Mouse (Mus musculus): ENCODE measurements around the gene Rpl26. TPM values are rescaled to one million over a fixed set of nuclear protein-coding genes. Genes with fewer than 3 reads are reported as not detected.
A peak's percentile ranks its signal among the peaks of the same experiment; 100 is the strongest.

Gene Rpl26
- polyA plus RNA-seq, 1 experiment = 4,511 TPM

DNA sequence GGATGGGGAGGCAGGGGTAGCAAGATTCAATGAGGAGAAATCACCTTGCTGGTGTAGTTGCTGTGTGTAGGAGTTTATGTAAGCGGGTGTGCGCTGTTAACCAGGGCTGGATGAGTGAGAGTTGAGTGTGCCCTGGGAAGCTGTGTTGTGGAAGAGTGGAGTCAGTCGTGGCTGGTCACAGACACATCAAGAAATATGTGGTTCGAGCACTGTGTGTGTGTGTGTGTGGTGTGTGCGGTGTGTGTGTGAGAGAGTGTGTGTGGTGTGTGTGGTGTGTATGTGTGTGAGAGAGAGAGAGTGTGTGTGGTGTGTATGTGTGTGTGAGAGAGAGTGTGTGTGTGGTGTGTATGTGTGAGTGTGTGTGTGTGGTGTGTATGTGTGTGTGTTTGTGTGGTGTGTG is 54.1 kb downstream of the Rpl26 start:
- Histone ChIP-seq H3K9me3 (replicated peaks; ENCODE audit: control insufficient read depth, insufficient read depth, low read length, poor library complexity, severe bottlenecking) (no peaks in the 10 kb centered on the region), H3K27ac (ENCODE audit: insufficient read depth, low read length) (no peak overlapping the region), H3K4me3 (ENCODE audit: low read depth, low read length) (no peak overlapping the region), H3K9ac (ENCODE audit: low read depth, poor library complexity, severe bottlenecking) (no peak overlapping the region), H3K36me3 (ENCODE audit: control insufficient read depth, insufficient read depth, low read length, poor library complexity, severe bottlenecking) (no peaks in the 10 kb centered on the region), H3K4me1 (ENCODE audit: control insufficient read depth, insufficient read depth, low read length) (peaks cover 2% of the 10 kb centered on the region), H3K27me3 (ENCODE audit: control insufficient read depth, insufficient read depth, low read length, poor library complexity, severe bottlenecking) (no peaks in the 10 kb centered on the region)
- TF ChIP-seq POLR2A (IDR thresholded peaks at IDR 0.05; ENCODE audit: insufficient read depth, low read length) (no peak), CTCF (IDR thresholded peaks at IDR 0.05; ENCODE audit: low read depth, low read length) (no peak), EP300 (IDR thresholded peaks at IDR 0.05; ENCODE audit: insufficient read depth, low read depth, low read length) (no peak)

DNA sequence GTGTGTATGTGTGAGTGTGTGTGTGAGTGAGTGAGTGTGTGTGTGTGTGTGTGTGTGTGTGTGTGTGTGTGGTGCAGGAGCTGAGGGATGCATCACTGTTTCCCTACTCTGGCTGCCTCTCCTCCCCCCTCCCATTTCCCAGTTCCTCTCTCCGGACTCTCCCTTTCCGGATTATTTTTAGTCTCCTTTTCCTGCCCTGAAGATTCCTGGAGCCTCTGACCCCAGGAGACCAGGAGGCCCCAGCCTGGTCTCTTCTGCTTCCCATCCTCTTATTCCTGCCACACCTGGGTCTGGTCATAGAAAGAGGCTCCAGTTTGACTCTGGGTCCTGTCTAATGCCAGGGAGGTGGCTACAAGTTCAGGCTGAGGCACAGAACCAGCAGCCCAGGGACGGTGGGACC is 54.7 kb downstream of the Rpl26 start:
- Histone ChIP-seq H3K9ac (ENCODE audit: low read depth, poor library complexity, severe bottlenecking) (peak overlapping the region; percentile 21; the same call in 1 of the 2 replicates), H3K4me3 (ENCODE audit: low read depth, low read length) (no peak overlapping the region), H3K36me3 (ENCODE audit: control insufficient read depth, insufficient read depth, low read length, poor library complexity, severe bottlenecking) (no peaks in the 10 kb centered on the region), H3K9me3 (replicated peaks; ENCODE audit: control insufficient read depth, insufficient read depth, low read length, poor library complexity, severe bottlenecking) (no peaks in the 10 kb centered on the region), H3K4me1 (ENCODE audit: control insufficient read depth, insufficient read depth, low read length) (peaks cover 2% of the 10 kb centered on the region), H3K27me3 (ENCODE audit: control insufficient read depth, insufficient read depth, low read length, poor library complexity, severe bottlenecking) (no peaks in the 10 kb centered on the region), H3K27ac (ENCODE audit: insufficient read depth, low read length) (no peak overlapping the region)
- TF ChIP-seq POLR2A (IDR thresholded peaks at IDR 0.05; ENCODE audit: insufficient read depth, low read length) = no peak
- TF ChIP-seq CTCF (IDR thresholded peaks at IDR 0.05; ENCODE audit: low read depth, low read length) = no peak
- no peak for TF ChIP-seq EP300 (IDR thresholded peaks at IDR 0.05; ENCODE audit: insufficient read depth, low read depth, low read length)

Other genes starting within 250 kb of the Rpl26 start
- 157 and 172 TPM in 2 replicates for gene Myh10, start 210.0 kb upstream of the Rpl26 start, polyA plus RNA-seq (2011; ENCODE audit: insufficient read depth, insufficient read length, low read depth, missing spikeins)
- 59.3 and 71.7 TPM in 2 replicates for gene Ndel1, start 29.7 kb upstream of the Rpl26 start, polyA plus RNA-seq (2011; ENCODE audit: insufficient read depth, insufficient read length, low read depth, missing spikeins)
- not detected in 2 replicates for gene Rnf222, start 13.0 kb upstream of the Rpl26 start, polyA plus RNA-seq (2011; ENCODE audit: insufficient read depth, insufficient read length, low read depth, missing spikeins)
- gene Odf4, start 25.5 kb downstream of the Rpl26 start, polyA plus RNA-seq (2011; ENCODE audit: insufficient read depth, insufficient read length, low read depth, missing spikeins) = not detected in 2 replicates
- gene Arhgef15, start 55.9 kb downstream of the Rpl26 start, polyA plus RNA-seq (2011; ENCODE audit: insufficient read depth, insufficient read length, low read depth, missing spikeins) = 2.6 and 3.7 TPM in 2 replicates
- gene Slc25a35, start 66.5 kb downstream of the Rpl26 start, polyA plus RNA-seq (2011; ENCODE audit: insufficient read depth, insufficient read length, low read depth, missing spikeins) = 3.4 and 4.6 TPM in 2 replicates
- gene Rangrf, start 73.6 kb downstream of the Rpl26 start, polyA plus RNA-seq (2011; ENCODE audit: insufficient read depth, insufficient read length, low read depth, missing spikeins) = 70.3 and 98.6 TPM in 2 replicates
- 79.6 and 85.3 TPM in 2 replicates for gene Pfas, start 106.9 kb downstream of the Rpl26 start, polyA plus RNA-seq (2011; ENCODE audit: insufficient read depth, insufficient read length, low read depth, missing spikeins)
- gene Ctc1, start 114.3 kb downstream of the Rpl26 start, polyA plus RNA-seq (2011; ENCODE audit: insufficient read depth, insufficient read length, low read depth, missing spikeins) = 164 and 169 TPM in 2 replicates
- gene Aurkb, start 144.1 kb downstream of the Rpl26 start, polyA plus RNA-seq (2011; ENCODE audit: insufficient read depth, insufficient read length, low read depth, missing spikeins) = 108 and 121 TPM in 2 replicates
- 4.0 and 7.0 TPM in 2 replicates for gene Borcs6, start 158.1 kb downstream of the Rpl26 start, polyA plus RNA-seq (2011; ENCODE audit: insufficient read depth, insufficient read length, low read depth, missing spikeins)
- 17.1 and 24.7 TPM in 2 replicates for gene Tmem107, start 169.2 kb downstream of the Rpl26 start, polyA plus RNA-seq (2011; ENCODE audit: insufficient read depth, insufficient read length, low read depth, missing spikeins)
- 39.5 and 41.6 TPM in 2 replicates for gene Vamp2, start 186.9 kb downstream of the Rpl26 start, polyA plus RNA-seq (2011; ENCODE audit: insufficient read depth, insufficient read length, low read depth, missing spikeins)
- 25.0 and 29.3 TPM in 2 replicates for gene Per1, start 193.6 kb downstream of the Rpl26 start, polyA plus RNA-seq (2011; ENCODE audit: insufficient read depth, insufficient read length, low read depth, missing spikeins)
- not detected in 2 replicates for gene Hes7, start 218.8 kb downstream of the Rpl26 start, polyA plus RNA-seq (2011; ENCODE audit: insufficient read depth, insufficient read length, low read depth, missing spikeins)
- not detected in 2 replicates for gene 9130213A22Rik, start 221.0 kb downstream of the Rpl26 start, polyA plus RNA-seq (2011; ENCODE audit: insufficient read depth, insufficient read length, low read depth, missing spikeins)
- gene Aloxe3, start 224.3 kb downstream of the Rpl26 start, polyA plus RNA-seq (2011; ENCODE audit: insufficient read depth, insufficient read length, low read depth, missing spikeins) = 1.7 and 2.0 TPM in 2 replicates